Mouse (Mus musculus): ENCODE results near the gene Dnah17. TPM values are rescaled to one million over a fixed set of nuclear protein-coding genes. Genes with fewer than 3 reads are reported as not detected.

Dnah17 gene
- total and polyA plus RNA-seq, 2 experiments from 2014 or later: 0.16 TPM; not detected in 1

GRCm38 (mm10) chr11:117989926-117990325 lies 140.5 kb downstream of the Dnah17 start:
- H3K4me1 ChIP-seq (ENCODE audit: insufficient read depth, low read length): peaks cover 26% of the 10 kb centered on the region
- H3K36me3 ChIP-seq (ENCODE audit: insufficient read depth, low read length): no peaks in the 10 kb centered on the region
- DNase-seq (ENCODE audit: low spot score) (peak; percentile 41), ATAC-seq (no peak)
- H3K9ac ChIP-seq (replicated peaks; ENCODE audit: low read length): no peak overlapping the region
- no peak overlapping the region for H3K4me3 ChIP-seq (ENCODE audit: low read length)
- no peaks in the 10 kb centered on the region for H3K9me3 ChIP-seq (ENCODE audit: low read length)
- 42% methylated on average over 10 of the region's 10 CpGs for WGBS
- H3K4me2 ChIP-seq (ENCODE audit: low read depth, low read length): no peak overlapping the region
- 0 out of 2 replicates have a peak, but pooled peaks have one; percentile 29 for TF ChIP-seq CTCF (IDR thresholded peaks at IDR 0.05; ENCODE audit: low read depth)
- H3K27me3 ChIP-seq (ENCODE audit: insufficient read depth, low read length): no peaks in the 10 kb centered on the region
- no peak overlapping the region for H3K27ac ChIP-seq

- no peaks in the 10 kb centered on the region for H3K36me3 ChIP-seq (ENCODE audit: insufficient read depth, low read length)
- ATAC-seq: no peak
- H3K4me3 ChIP-seq (ENCODE audit: low read length): no peak overlapping the region
- no peaks in the 10 kb centered on the region for H3K9me3 ChIP-seq (ENCODE audit: low read length)
- no peak for TF ChIP-seq CTCF (IDR thresholded peaks at IDR 0.05; ENCODE audit: low read depth)
- H3K9ac ChIP-seq (replicated peaks; ENCODE audit: low read length): no peak overlapping the region
- peaks cover 26% of the 10 kb centered on the region for H3K4me1 ChIP-seq (ENCODE audit: insufficient read depth, low read length)
- DNase-seq (ENCODE audit: low spot score): no peak
- H3K27me3 ChIP-seq (ENCODE audit: insufficient read depth, low read length): no peaks in the 10 kb centered on the region
- no peak overlapping the region for H3K27ac ChIP-seq
- 93% methylated on average over 4 of the region's 4 CpGs for WGBS
- H3K4me2 ChIP-seq (ENCODE audit: low read depth, low read length): no peak overlapping the region
These were observed 141.2 kb downstream of the Dnah17 start for GRCm38 (mm10) chr11:117989241-117989640.

GRCm38 (mm10) chr11:117987968-117988367 lies 142.5 kb downstream of the Dnah17 start:
- H3K36me3 ChIP-seq (ENCODE audit: insufficient read depth, low read length): no peaks in the 10 kb centered on the region
- peaks cover 22% of the 10 kb centered on the region for H3K4me1 ChIP-seq (ENCODE audit: insufficient read depth, low read length)
- ATAC-seq (no peak), DNase-seq (ENCODE audit: low spot score) (no peak)
- H3K9me3 ChIP-seq (ENCODE audit: low read length): no peaks in the 10 kb centered on the region
- peak overlapping the region; percentile 93 for H3K9ac ChIP-seq (replicated peaks; ENCODE audit: low read length)
- TF ChIP-seq CTCF (IDR thresholded peaks at IDR 0.05; ENCODE audit: low read depth): no peak
- 72% methylated on average over 4 of the region's 4 CpGs for WGBS
- no peak overlapping the region for H3K27ac ChIP-seq
- H3K4me2 ChIP-seq (ENCODE audit: low read depth, low read length): peak overlapping the region; percentile 92
- peak overlapping the region; percentile 99 for H3K4me3 ChIP-seq (ENCODE audit: low read length)
- H3K27me3 ChIP-seq (ENCODE audit: insufficient read depth, low read length): no peaks in the 10 kb centered on the region

- Histone ChIP-seq H3K9ac (replicated peaks; ENCODE audit: low read length) (peak overlapping the region; percentile 93), H3K27me3 (ENCODE audit: insufficient read depth, low read length) (no peaks in the 10 kb centered on the region), H3K36me3 (ENCODE audit: insufficient read depth, low read length) (no peaks in the 10 kb centered on the region), H3K9me3 (ENCODE audit: low read length) (no peaks in the 10 kb centered on the region), H3K27ac (peak overlapping the region; percentile 93), H3K4me1 (ENCODE audit: insufficient read depth, low read length) (peaks cover 21% of the 10 kb centered on the region), H3K4me2 (ENCODE audit: low read depth, low read length) (peak overlapping the region; percentile 92), H3K4me3 (ENCODE audit: low read length) (peak overlapping the region; percentile 99)
- TF ChIP-seq CTCF (IDR thresholded peaks at IDR 0.05; ENCODE audit: low read depth): no peak
- WGBS: under 1% methylated on average over 31 of the region's 32 CpGs
- DNase-seq (ENCODE audit: low spot score) (no peak), ATAC-seq (peak; percentile 61)
These were observed 143.4 kb downstream of the Dnah17 start for GRCm38 (mm10) chr11:117987032-117987451.

- peak within 1 kb of the TSS; percentile 93 for H3K27ac ChIP-seq
- no peaks in the 10 kb centered on the region for H3K27me3 ChIP-seq (ENCODE audit: insufficient read depth, low read length)
- peak within 1 kb of the TSS; percentile 99 for H3K4me3 ChIP-seq (ENCODE audit: low read length)
- H3K36me3 ChIP-seq (ENCODE audit: insufficient read depth, low read length): no peaks in the 10 kb centered on the region
- peaks cover 21% of the 10 kb centered on the region for H3K4me1 ChIP-seq (ENCODE audit: insufficient read depth, low read length)
- peak within 1 kb of the TSS; percentile 92 for H3K4me2 ChIP-seq (ENCODE audit: low read depth, low read length)
- no peak for TF ChIP-seq CTCF (IDR thresholded peaks at IDR 0.05; ENCODE audit: low read depth)
- H3K9me3 ChIP-seq (ENCODE audit: low read length): no peaks in the 10 kb centered on the region
- DNase-seq (ENCODE audit: low spot score) (peak; percentile 96), ATAC-seq (peak; percentile 91)
- peak within 1 kb of the TSS; percentile 93 for H3K9ac ChIP-seq (replicated peaks; ENCODE audit: low read length)
- WGBS: 5% methylated on average over 51 of the region's 51 CpGs
These were observed 144.1 kb downstream of the Dnah17 start, which contains the start of gene Pgs1 for GRCm38 (mm10) chr11:117986126-117987031. TSS of gene Pgs1 (plus strand) at chr11:117986292.

GRCm38 (mm10) chr11:117983770-117984169 lies 146.7 kb downstream of the Dnah17 start:
- no peak for TF ChIP-seq CTCF (IDR thresholded peaks at IDR 0.05; ENCODE audit: low read depth)
- 75% methylated on average over 7 of the region's 7 CpGs for WGBS
- no peak overlapping the region for H3K4me2 ChIP-seq (ENCODE audit: low read depth, low read length)
- no peak for ATAC-seq
- no peak overlapping the region for H3K27ac ChIP-seq
- DNase-seq (ENCODE audit: low spot score): no peak
- H3K27me3 ChIP-seq (ENCODE audit: insufficient read depth, low read length): no peaks in the 10 kb centered on the region
- no peaks in the 10 kb centered on the region for H3K9me3 ChIP-seq (ENCODE audit: low read length)
- H3K4me3 ChIP-seq (ENCODE audit: low read length): no peak overlapping the region
- peaks cover 17% of the 10 kb centered on the region for H3K4me1 ChIP-seq (ENCODE audit: insufficient read depth, low read length)
- no peak overlapping the region for H3K9ac ChIP-seq (replicated peaks; ENCODE audit: low read length)
- H3K36me3 ChIP-seq (ENCODE audit: insufficient read depth, low read length): no peaks in the 10 kb centered on the region

- Histone ChIP-seq H3K27me3 (ENCODE audit: insufficient read depth, low read length) (no peaks in the 10 kb centered on the region), H3K27ac (no peak overlapping the region), H3K4me2 (ENCODE audit: low read depth, low read length) (no peak overlapping the region), H3K4me1 (ENCODE audit: insufficient read depth, low read length) (peaks cover 8% of the 10 kb centered on the region; the same call in 1 of the 2 replicates), H3K9me3 (ENCODE audit: low read length) (no peaks in the 10 kb centered on the region), H3K4me3 (ENCODE audit: low read length) (no peak overlapping the region), H3K36me3 (ENCODE audit: insufficient read depth, low read length) (no peaks in the 10 kb centered on the region), H3K9ac (replicated peaks; ENCODE audit: low read length) (no peak overlapping the region)
- TF ChIP-seq CTCF (IDR thresholded peaks at IDR 0.05; ENCODE audit: low read depth): no peak
- ATAC-seq: no peak
- 80% methylated on average over 5 of the region's 5 CpGs for WGBS
- no peak for DNase-seq (ENCODE audit: low spot score)
These were observed 148.0 kb downstream of the Dnah17 start for GRCm38 (mm10) chr11:117982426-117982825.

All from hindbrain, postnatal 0 days (tissue).